Mouse (Mus musculus) CH12.LX (cell line): ENCODE measurements at regions not wholly inside any gene's neighbourhood (a gene's known extent, or its start where the extent isn't known, plus 50 kb on each side); places are given as distances from the start of the nearest gene placed in this dataset.

Experiments used
- DNase-seq: peaks from one replicate; pipeline ENCODE4 v3.0.0-alpha.2; 2013; ENCODE audit errors: extremely low read depth
- H3K27ac ChIP-seq: 2 replicates; pipeline ENCODE4 v1.5.1; 2012; ENCODE audit warnings: low read depth, mild to moderate bottlenecking, control low read depth, moderate library complexity; ENCODE audit not compliant: insufficient read depth
- H3K27me3 ChIP-seq: replicated peaks from 2 replicates; pipeline ENCODE3; 2012; ENCODE audit warnings: inconsistent platforms
- H3K36me3 ChIP-seq, 2 experiments: replicated peaks in 1 of 2; 2 replicates each; pipeline versions ENCODE3 to v1.6.1; 2012; ENCODE audit warnings: inconsistent platforms in 1 of 2, low read length in 1 of 2, mild to moderate bottlenecking in 1 of 2, mixed read lengths in 1 of 2, moderate library complexity in 1 of 2; ENCODE audit not compliant: control insufficient read depth in 1 of 2, insufficient read depth in 1 of 2
- H3K4me1 ChIP-seq, 2 experiments: 2 replicates each; pipeline ENCODE4 v1.6.1; 2012; ENCODE audit warnings: inconsistent platforms in 1 of 2, moderate library complexity in 1 of 2; ENCODE audit not compliant: insufficient read depth in 2 of 2, control insufficient read depth in 1 of 2
- H3K4me2 ChIP-seq: 2 replicates; pipeline ENCODE4 v1.6.1; 2012; ENCODE audit warnings: low read depth, mild to moderate bottlenecking, control low read depth; ENCODE audit not compliant: poor library complexity, insufficient read depth, severe bottlenecking
- H3K4me3 ChIP-seq, 3 experiments: fragments of 150-350 bp in 1 of 3; sonication (generic) in 1 of 3; replicated peaks in 1 of 3; 2 replicates each; pipeline versions ENCODE3 to v1.5.1; 2011 to 2012; ENCODE audit warnings: low read depth in 2 of 3, low read length in 2 of 3, mild to moderate bottlenecking in 2 of 3, moderate library complexity in 2 of 3, control low read depth in 1 of 3, improper control_type of control experiment in 1 of 3, inconsistent platforms in 1 of 3, mixed read lengths in 1 of 3; ENCODE audit not compliant: poor library complexity in 1 of 3
- H3K79me2 ChIP-seq: replicated peaks from 2 replicates; pipeline ENCODE4 v1.6.1; 2012; ENCODE audit warnings: mild to moderate bottlenecking, moderate library complexity; ENCODE audit not compliant: control insufficient read depth, poor library complexity, insufficient read depth, severe bottlenecking; ENCODE audit errors: extremely low read depth
- H3K9ac ChIP-seq: 2 replicates; pipeline ENCODE4 v1.6.1; 2012; ENCODE audit warnings: low read depth, mild to moderate bottlenecking, control low read depth, moderate library complexity; ENCODE audit not compliant: insufficient read depth
- H3K9me3 ChIP-seq: replicated peaks from 2 replicates; pipeline ENCODE3; 2012; ENCODE audit warnings: low read length, inconsistent platforms, mixed read lengths
- CHD1 ChIP-seq: IDR thresholded peaks from 2 replicates; pipeline ENCODE4 v1.6.1; 2012; ENCODE audit warnings: low read depth, low read length, improper control_type of control experiment, inconsistent platforms
- CHD2 ChIP-seq: IDR thresholded peaks from 2 replicates; pipeline ENCODE4 v1.6.1; 2011; ENCODE audit warnings: low read length, improper control_type of control experiment
- CTCF ChIP-seq, 2 experiments: IDR thresholded peaks in 1 of 2; conservative IDR thresholded peaks in 1 of 2; 2 replicates each; pipeline ENCODE4 v1.5.1; 2011 to 2012; ENCODE audit warnings: low read depth in 2 of 2, low read length in 2 of 2, improper control_type of control experiment in 1 of 2, inconsistent platforms in 1 of 2, mild to moderate bottlenecking in 1 of 2, moderate library complexity in 1 of 2
- EP300 ChIP-seq: IDR thresholded peaks from 2 replicates; pipeline ENCODE4 v1.6.1; 2011; ENCODE audit warnings: low read length, improper control_type of control experiment
- GABPA ChIP-seq: IDR thresholded peaks from 2 replicates; pipeline ENCODE4 v1.6.1; 2012; ENCODE audit warnings: low read depth, low read length, improper control_type of control experiment, inconsistent platforms; ENCODE audit not compliant: insufficient replicate concordance
- IRF4 ChIP-seq: IDR thresholded peaks from 2 replicates; pipeline ENCODE4 v1.6.1; 2014; ENCODE audit warnings: low read depth, mild to moderate bottlenecking, inconsistent platforms, low read length, improper control_type of control experiment
- JUND ChIP-seq: conservative IDR thresholded peaks from 2 replicates; pipeline ENCODE4 v1.6.1; 2011; ENCODE audit warnings: low read depth, low read length, improper control_type of control experiment
- KAT2A ChIP-seq: IDR thresholded peaks from 2 replicates; pipeline ENCODE4 v1.6.1; 2012; ENCODE audit warnings: low read length, improper control_type of control experiment, inconsistent platforms; ENCODE audit not compliant: insufficient replicate concordance
- MAX ChIP-seq: IDR thresholded peaks from 2 replicates; pipeline ENCODE4 v1.6.1; 2011; ENCODE audit warnings: low read length, improper control_type of control experiment
- MEF2A ChIP-seq: IDR thresholded peaks from 2 replicates; pipeline ENCODE4 v1.6.1; 2014; ENCODE audit warnings: low read depth, mild to moderate bottlenecking, inconsistent platforms, low read length, improper control_type of control experiment, borderline replicate concordance
- NELFE ChIP-seq: IDR thresholded peaks from 2 replicates; pipeline ENCODE4 v1.6.1; 2011; ENCODE audit warnings: low read depth, low read length, improper control_type of control experiment
- PAX5 ChIP-seq: IDR thresholded peaks from 2 replicates; pipeline ENCODE4 v1.6.1; 2012; ENCODE audit warnings: low read length, inconsistent platforms, mixed read lengths
- POLR2A ChIP-seq: IDR thresholded peaks from 2 replicates; pipeline ENCODE4 v1.6.1; 2011; ENCODE audit warnings: low read depth, mild to moderate bottlenecking, improper control_type of control experiment, low read length
- POLR2AphosphoS2 ChIP-seq: IDR thresholded peaks from 2 replicates; pipeline ENCODE4 v1.6.1; 2011; ENCODE audit warnings: low read depth, low read length, improper control_type of control experiment
- RAD21 ChIP-seq: IDR thresholded peaks from 2 replicates; pipeline ENCODE4 v1.6.1; 2011; ENCODE audit warnings: low read depth, mild to moderate bottlenecking, low read length, improper control_type of control experiment, moderate library complexity
- TCF12 ChIP-seq: IDR thresholded peaks from 2 replicates; pipeline ENCODE4 v1.6.1; 2014; ENCODE audit warnings: low read depth, mild to moderate bottlenecking, inconsistent platforms, low read length, improper control_type of control experiment
- USF1 ChIP-seq: IDR thresholded peaks from 2 replicates; pipeline ENCODE4 v1.6.1; 2014; ENCODE audit warnings: low read depth, mild to moderate bottlenecking, inconsistent platforms, low read length, improper control_type of control experiment
- USF2 ChIP-seq: conservative IDR thresholded peaks from 2 replicates; pipeline ENCODE4 v1.6.1; 2011; ENCODE audit warnings: low read depth, low read length, improper control_type of control experiment
- ZKSCAN1 ChIP-seq: IDR thresholded peaks from 2 replicates; pipeline ENCODE4 v1.6.1; 2012; ENCODE audit warnings: low read depth, inconsistent platforms, low read length, improper control_type of control experiment, borderline replicate concordance
- ZMIZ1 ChIP-seq: IDR thresholded peaks from 2 replicates; pipeline ENCODE4 v1.6.1; 2012; ENCODE audit warnings: low read depth, mild to moderate bottlenecking, inconsistent platforms, low read length, improper control_type of control experiment
- dilution Hi-C: fragments of 300-500 bp; cut with MboI; formaldehyde crosslinking; loops from 2 replicates; pipeline ENCODE4 v1.14.3; 2020; ENCODE audit warnings: low sequenced_read_pairs; ENCODE audit not compliant: extremely low pct_unique_long_range_greater_than_20kb, extremely low pct_ligation_motif_present
- in situ Hi-C: fragments of 300-500 bp; cut with MboI; formaldehyde crosslinking; loops from 3 replicates; pipeline ENCODE4 v1.14.3; 2019; ENCODE audit warnings: low sequenced_read_pairs, low pct_ligation_motif_present, low pct_unique_long_range_greater_than_20kb, mixed read lengths

DNA sequence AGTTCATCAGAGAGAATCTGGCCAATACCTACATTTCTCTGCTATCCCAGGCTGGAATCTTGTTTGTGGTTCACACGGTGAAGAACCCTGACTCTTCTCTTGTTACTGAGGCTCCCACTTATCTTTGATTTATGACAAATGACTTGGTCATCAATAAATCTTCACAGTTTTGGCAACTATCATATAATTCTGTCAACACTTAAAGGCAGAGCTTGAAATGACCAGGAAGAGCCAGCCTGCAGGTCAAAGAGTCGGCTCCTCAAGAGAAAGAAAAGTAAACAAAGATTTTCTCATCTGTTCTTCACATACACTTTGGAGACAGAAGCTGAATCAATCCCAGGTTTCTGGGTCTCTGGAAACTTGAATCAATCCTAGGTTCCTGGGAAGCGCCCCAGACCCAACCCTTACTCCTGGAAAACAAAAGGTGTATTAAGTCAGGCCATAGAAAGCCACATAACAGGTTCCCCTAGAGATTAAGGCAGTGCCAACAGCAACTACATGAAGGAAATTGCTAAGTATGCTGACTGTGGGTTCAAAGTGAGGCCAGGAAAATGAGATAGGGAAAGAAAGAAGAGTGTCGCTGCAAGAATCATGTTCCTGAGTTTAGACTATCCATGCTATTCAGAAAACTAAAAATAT is 56.7 kb upstream of the Mad2l1 start:
- H3K27me3 ChIP-seq: no peaks in the 10 kb centered on the region
- no peak for DNase-seq
- H3K4me3 ChIP-seq: no peak overlapping the region
- H3K4me1 ChIP-seq: no peaks in the 10 kb centered on the region
- no peaks in the 10 kb centered on the region for H3K36me3 ChIP-seq
- H3K9me3 ChIP-seq: no peaks in the 10 kb centered on the region
- dilution Hi-C loops (no loop called here), in situ Hi-C loops (no loop called here)
- H3K27ac ChIP-seq: no peak overlapping the region
- H3K9ac ChIP-seq: no peak overlapping the region
- no peak for TF ChIP-seq EP300
- TF ChIP-seq IRF4: no peak
- TF ChIP-seq GABPA: no peak
- no peak for TF ChIP-seq ZMIZ1
- no peak for TF ChIP-seq KAT2A
- no peak for TF ChIP-seq NELFE
- TF ChIP-seq CTCF (conservative IDR thresholded peaks at IDR 0.05 in 1 of 2, IDR thresholded peaks at IDR 0.05 in 1 of 2; ENCODE audit: low read depth in 2 of 2, low read length in 2 of 2): no peak
- no peak for TF ChIP-seq MAX
- TF ChIP-seq RAD21: no peak
- no peak for TF ChIP-seq USF1
- no peak for TF ChIP-seq MEF2A
- TF ChIP-seq POLR2A: no peak
- no peak for TF ChIP-seq CHD2
- no peak for TF ChIP-seq POLR2AphosphoS2
- no peak for TF ChIP-seq TCF12
- no peak for TF ChIP-seq USF2
- no peak for TF ChIP-seq ZKSCAN1
- no peak for TF ChIP-seq CHD1
- H3K79me2 ChIP-seq: no peaks in the 10 kb centered on the region
- no peak overlapping the region for H3K4me2 ChIP-seq

DNA sequence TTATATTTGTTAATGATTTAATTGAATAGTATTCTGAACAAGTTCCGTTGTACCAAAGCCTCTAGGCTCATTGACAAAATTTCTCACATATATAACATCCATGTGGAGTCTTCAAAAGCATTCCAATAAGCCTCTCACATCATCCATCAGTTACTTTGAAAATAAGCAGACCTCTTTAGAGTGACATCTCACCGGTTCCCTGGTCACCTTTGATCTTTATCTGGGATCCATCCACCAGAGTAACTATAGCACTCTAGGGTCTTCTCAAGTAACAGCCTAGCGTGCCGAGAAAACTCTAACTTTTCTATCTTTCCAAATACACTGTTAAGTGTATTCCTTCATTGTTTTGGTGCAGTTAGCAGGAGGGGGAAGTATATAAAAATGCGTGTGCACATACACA is 55.6 kb upstream of the Mad2l1 start:
- Histone ChIP-seq H3K9me3 (no peaks in the 10 kb centered on the region), H3K4me1 (no peaks in the 10 kb centered on the region), H3K36me3 (no peaks in the 10 kb centered on the region), H3K9ac (no peak overlapping the region), H3K4me2 (no peak overlapping the region), H3K4me3 (no peak overlapping the region), H3K79me2 (no peaks in the 10 kb centered on the region), H3K27me3 (no peaks in the 10 kb centered on the region), H3K27ac (no peak overlapping the region)
- dilution Hi-C loops (no loop called here), in situ Hi-C loops (no loop called here)
- TF ChIP-seq PAX5 (no peak), IRF4 (no peak), JUND (no peak)
- no peak for DNase-seq
